Mouse (Mus musculus) left cerebral cortex, adult 11 months (tissue): ENCODE measurements around the gene Dscam.

ENCODE experiments used
- DNase-seq: peaks from one replicate; pipeline ENCODE4 v3.0.0; 2022; ENCODE audit warnings: low spot score

Dscam gene

GRCm38 (mm10) chr16:97105266-97105665, 65.3 kb downstream of the Dscam start:
- no peak for DNase-seq

GRCm38 (mm10) chr16:97103046-97103445, 67.5 kb downstream of the Dscam start:
- no peak for DNase-seq

- DNase-seq: no peak
Measured at GRCm38 (mm10) chr16:97100091-97100490, 70.5 kb downstream of the Dscam start.

- no peak for DNase-seq
Measured at GRCm38 (mm10) chr16:97098508-97098907, 72.0 kb downstream of the Dscam start.

GRCm38 (mm10) chr16:97096709-97097108, 73.8 kb downstream of the Dscam start:
- peak; percentile 51 for DNase-seq

GRCm38 (mm10) chr16:97095496-97095895, 75.1 kb downstream of the Dscam start:
- DNase-seq: no peak

GRCm38 (mm10) chr16:97089339-97089738, 81.2 kb downstream of the Dscam start:
- no peak for DNase-seq

GRCm38 (mm10) chr16:97083694-97084093, 86.9 kb downstream of the Dscam start:
- no peak for DNase-seq

GRCm38 (mm10) chr16:97075920-97076572, 94.5 kb downstream of the Dscam start:
- DNase-seq: no peak

GRCm38 (mm10) chr16:97075137-97075902, 95.2 kb downstream of the Dscam start:
- no peak for DNase-seq

GRCm38 (mm10) chr16:97073847-97074246, 96.7 kb downstream of the Dscam start:
- no peak for DNase-seq

GRCm38 (mm10) chr16:97072624-97073023, 97.9 kb downstream of the Dscam start:
- DNase-seq: no peak

- no peak for DNase-seq
Measured at GRCm38 (mm10) chr16:97066856-97067255, 103.7 kb downstream of the Dscam start.

GRCm38 (mm10) chr16:97062207-97062606, 108.3 kb downstream of the Dscam start:
- no peak for DNase-seq

GRCm38 (mm10) chr16:97061390-97061789, 109.2 kb downstream of the Dscam start:
- DNase-seq: no peak

- no peak for DNase-seq
Measured at GRCm38 (mm10) chr16:97060736-97061135, 109.8 kb downstream of the Dscam start.

GRCm38 (mm10) chr16:97060276-97060675, 110.3 kb downstream of the Dscam start:
- no peak for DNase-seq

GRCm38 (mm10) chr16:97035271-97035670, 135.3 kb downstream of the Dscam start:
- DNase-seq: no peak

GRCm38 (mm10) chr16:97033540-97034058, 137.0 kb downstream of the Dscam start:
- no peak for DNase-seq

- no peak for DNase-seq
Measured at GRCm38 (mm10) chr16:97027701-97028100, 142.9 kb downstream of the Dscam start.

GRCm38 (mm10) chr16:97026803-97027202, 143.7 kb downstream of the Dscam start:
- no peak for DNase-seq

- DNase-seq: no peak
Measured at GRCm38 (mm10) chr16:97024406-97024805, 146.1 kb downstream of the Dscam start.

- no peak for DNase-seq
Measured at GRCm38 (mm10) chr16:97021496-97021895, 149.1 kb downstream of the Dscam start.
